Mouse (Mus musculus) MEL (cell line): ENCODE results near the gene Gm40460. TPM values are rescaled to one million over a fixed set of nuclear protein-coding genes. Genes with fewer than 3 reads are reported as not detected.
A peak's percentile ranks its signal among the peaks of the same experiment; 100 is the strongest.

Source experiments
- DNase-seq: peaks from one replicate; pipeline ENCODE4 v3.0.0; 2011; ENCODE audit warnings: low read depth, low spot score
- H3K27ac ChIP-seq: 2 replicates; pipeline ENCODE4 v1.5.1; 2012; ENCODE audit warnings: low read depth, mild to moderate bottlenecking, control low read depth, low read length, moderate library complexity; ENCODE audit not compliant: control insufficient read depth
- H3K27me3 ChIP-seq, 2 experiments: fragments of 150-350 bp in 1 of 2; sonication (generic) in 1 of 2; 2 replicates each; pipeline ENCODE4 v1.6.1; 2012; ENCODE audit warnings: low read length in 2 of 2, mild to moderate bottlenecking in 2 of 2, improper control_type of control experiment in 1 of 2, moderate library complexity in 1 of 2; ENCODE audit not compliant: insufficient read depth in 2 of 2, control insufficient read depth in 1 of 2
- H3K36me3 ChIP-seq, 2 experiments: 2 replicates each; pipeline ENCODE4 v1.6.1; 2012 to 2014; ENCODE audit warnings: low read length in 2 of 2, improper control_type of control experiment in 1 of 2, inconsistent platforms in 1 of 2, mild to moderate bottlenecking in 1 of 2; ENCODE audit not compliant: insufficient read depth in 2 of 2, control insufficient read depth in 1 of 2
- H3K4me1 ChIP-seq, 2 experiments: fragments of 150-350 bp in 1 of 2; sonication (generic) in 1 of 2; 2 replicates each; pipeline ENCODE4 v1.6.1; 2012; ENCODE audit warnings: low read length in 2 of 2, improper control_type of control experiment in 1 of 2, mild to moderate bottlenecking in 1 of 2; ENCODE audit not compliant: insufficient read depth in 2 of 2, control insufficient read depth in 1 of 2
- H3K4me3 ChIP-seq, 2 experiments: fragments of 150-350 bp in 1 of 2; sonication (generic) in 1 of 2; 2 replicates each; pipeline ENCODE4 v1.5.1; 2012; ENCODE audit warnings: low read depth in 2 of 2, low read length in 2 of 2, mild to moderate bottlenecking in 2 of 2, moderate library complexity in 2 of 2, control low read depth in 1 of 2, improper control_type of control experiment in 1 of 2; ENCODE audit not compliant: control insufficient read depth in 1 of 2, insufficient read depth in 1 of 2
- H3K79me2 ChIP-seq: 2 replicates; pipeline ENCODE4 v1.6.1; 2012; ENCODE audit warnings: mild to moderate bottlenecking, low read length, moderate library complexity; ENCODE audit not compliant: control insufficient read depth, poor library complexity, insufficient read depth
- H3K9ac ChIP-seq: 2 replicates; pipeline ENCODE4 v1.6.1; 2012; ENCODE audit warnings: low read depth, mild to moderate bottlenecking, control low read depth, low read length, moderate library complexity; ENCODE audit not compliant: control insufficient read depth, poor library complexity, severe bottlenecking
- H3K9me3 ChIP-seq: fragments of 150-350 bp; sonication (generic); replicated peaks from 2 replicates; pipeline ENCODE4 v1.6.1; 2012; ENCODE audit warnings: mild to moderate bottlenecking, low read length, improper control_type of control experiment, moderate library complexity; ENCODE audit not compliant: insufficient read depth
- BHLHE40 ChIP-seq: IDR thresholded peaks from 2 replicates; pipeline ENCODE4 v1.6.1; 2012; ENCODE audit warnings: low read depth, mild to moderate bottlenecking, inconsistent platforms, low read length, improper control_type of control experiment, borderline replicate concordance
- CHD1 ChIP-seq: IDR thresholded peaks from 2 replicates; pipeline ENCODE4 v1.6.1; 2012; ENCODE audit warnings: low read depth, mild to moderate bottlenecking, inconsistent platforms, low read length, improper control_type of control experiment
- CHD2 ChIP-seq: IDR thresholded peaks from 2 replicates; pipeline ENCODE4 v1.6.1; 2011; ENCODE audit warnings: low read length, improper control_type of control experiment
- CTCF ChIP-seq, 3 experiments: IDR thresholded peaks in 2 of 3; conservative IDR thresholded peaks in 1 of 3; 2 replicates each; pipeline ENCODE4 v1.5.1; 2011 to 2012; ENCODE audit warnings: low read length in 3 of 3, low read depth in 2 of 3, mild to moderate bottlenecking in 2 of 3, improper control_type of control experiment in 1 of 3, inconsistent platforms in 1 of 3, mixed read lengths in 1 of 3, moderate library complexity in 1 of 3; ENCODE audit not compliant: control insufficient read depth in 1 of 3, insufficient read depth in 1 of 3, poor library complexity in 1 of 3, severe bottlenecking in 1 of 3
- E2F4 ChIP-seq: IDR thresholded peaks from 2 replicates; pipeline ENCODE4 v1.6.1; 2011; ENCODE audit warnings: low read depth, low read length, improper control_type of control experiment, borderline replicate concordance
- ELF1 ChIP-seq: IDR thresholded peaks from 2 replicates; pipeline ENCODE4 v1.6.1; 2014; ENCODE audit warnings: low read depth, mild to moderate bottlenecking, inconsistent platforms, low read length, improper control_type of control experiment, moderate library complexity
- EP300 ChIP-seq, 2 experiments: IDR thresholded peaks; 2 replicates each; pipeline ENCODE4 v1.6.1; 2011; ENCODE audit warnings: improper control_type of control experiment in 2 of 2, low read length in 2 of 2, low read depth in 1 of 2, mild to moderate bottlenecking in 1 of 2
- GABPA ChIP-seq: IDR thresholded peaks from 2 replicates; pipeline ENCODE4 v1.6.1; 2012; ENCODE audit warnings: low read depth, mild to moderate bottlenecking, inconsistent platforms, low read length, improper control_type of control experiment, moderate library complexity
- GATA1 ChIP-seq: IDR thresholded peaks from 2 replicates; pipeline ENCODE4 v1.6.1; 2011; ENCODE audit warnings: low read depth, low read length, improper control_type of control experiment
- HCFC1 ChIP-seq: IDR thresholded peaks from 2 replicates; pipeline ENCODE4 v1.6.1; 2012; ENCODE audit warnings: low read depth, mild to moderate bottlenecking, inconsistent platforms, low read length, improper control_type of control experiment, moderate library complexity
- JUND ChIP-seq: IDR thresholded peaks from 2 replicates; pipeline ENCODE4 v1.6.1; 2011; ENCODE audit warnings: low read depth, mild to moderate bottlenecking, improper control_type of control experiment, low read length
- KAT2A ChIP-seq: conservative IDR thresholded peaks from 2 replicates; pipeline ENCODE4 v1.6.1; 2012; ENCODE audit warnings: low read depth, low read length, improper control_type of control experiment, inconsistent platforms
- MAFK ChIP-seq: IDR thresholded peaks from 2 replicates; pipeline ENCODE4 v1.6.1; 2011; ENCODE audit warnings: low read depth, mild to moderate bottlenecking, low read length, improper control_type of control experiment, borderline replicate concordance
- MAX ChIP-seq: IDR thresholded peaks from 2 replicates; pipeline ENCODE4 v1.6.1; 2011; ENCODE audit warnings: low read length, improper control_type of control experiment
- MAZ ChIP-seq: IDR thresholded peaks from 2 replicates; pipeline ENCODE4 v1.6.1; 2012; ENCODE audit warnings: low read depth, mild to moderate bottlenecking, inconsistent platforms, low read length, improper control_type of control experiment
- MEF2A ChIP-seq: IDR thresholded peaks from 2 replicates; pipeline ENCODE4 v1.6.1; 2014; ENCODE audit warnings: low read depth, mild to moderate bottlenecking, inconsistent platforms, low read length, improper control_type of control experiment; ENCODE audit not compliant: poor library complexity, insufficient replicate concordance, severe bottlenecking; ENCODE audit errors: extremely low read depth
- MXI1 ChIP-seq: IDR thresholded peaks from 2 replicates; pipeline ENCODE4 v1.6.1; 2011; ENCODE audit warnings: mild to moderate bottlenecking, low read depth, low read length, improper control_type of control experiment
- MYC ChIP-seq: IDR thresholded peaks from 2 replicates; pipeline ENCODE4 v1.6.1; 2011; ENCODE audit warnings: low read depth, mild to moderate bottlenecking, low read length, improper control_type of control experiment, moderate library complexity
- NELFE ChIP-seq: IDR thresholded peaks from 2 replicates; pipeline ENCODE4 v1.6.1; 2011; ENCODE audit warnings: low read depth, low read length, improper control_type of control experiment
- POLR2A ChIP-seq, 2 experiments: IDR thresholded peaks; 2 replicates each; pipeline ENCODE4 v1.6.1; 2011 to 2012; ENCODE audit warnings: low read length in 2 of 2, mild to moderate bottlenecking in 2 of 2, control low read depth in 1 of 2, improper control_type of control experiment in 1 of 2, low read depth in 1 of 2, moderate library complexity in 1 of 2; ENCODE audit not compliant: control insufficient read depth in 1 of 2, insufficient read depth in 1 of 2, poor library complexity in 1 of 2
- RAD21 ChIP-seq: IDR thresholded peaks from 2 replicates; pipeline ENCODE4 v1.6.1; 2011; ENCODE audit warnings: mild to moderate bottlenecking, low read depth, low read length, improper control_type of control experiment
- RCOR1 ChIP-seq: IDR thresholded peaks from 2 replicates; pipeline ENCODE4 v1.6.1; 2012; ENCODE audit warnings: low read depth, mild to moderate bottlenecking, inconsistent platforms, low read length, improper control_type of control experiment
- SIN3A ChIP-seq: IDR thresholded peaks from 2 replicates; pipeline ENCODE4 v1.6.1; 2012; ENCODE audit warnings: low read length, improper control_type of control experiment, inconsistent platforms
- SMC3 ChIP-seq: IDR thresholded peaks from 2 replicates; pipeline ENCODE4 v1.6.1; 2011; ENCODE audit warnings: low read depth, low read length, improper control_type of control experiment
- TAL1 ChIP-seq: IDR thresholded peaks from 2 replicates; pipeline ENCODE4 v1.6.1; 2012; ENCODE audit warnings: mild to moderate bottlenecking, inconsistent platforms, low read length, moderate library complexity, mixed read lengths
- UBTF ChIP-seq: IDR thresholded peaks from 2 replicates; pipeline ENCODE4 v1.6.1; 2012; ENCODE audit warnings: low read depth, mild to moderate bottlenecking, inconsistent platforms, low read length, improper control_type of control experiment, moderate library complexity, borderline replicate concordance; ENCODE audit not compliant: insufficient read depth
- USF2 ChIP-seq, 2 experiments: IDR thresholded peaks; 2 replicates each; pipeline ENCODE4 v1.6.1; 2011 to 2012; ENCODE audit warnings: improper control_type of control experiment in 2 of 2, low read length in 2 of 2, borderline replicate concordance in 1 of 2, inconsistent platforms in 1 of 2, low read depth in 1 of 2, mild to moderate bottlenecking in 1 of 2; ENCODE audit not compliant: insufficient read depth in 1 of 2
- ZC3H11A ChIP-seq: IDR thresholded peaks from 2 replicates; pipeline ENCODE4 v1.6.1; 2012; ENCODE audit warnings: low read depth, mild to moderate bottlenecking, inconsistent platforms, low read length, improper control_type of control experiment
- ZNF384 ChIP-seq: IDR thresholded peaks from 2 replicates; pipeline ENCODE4 v1.6.1; 2012; ENCODE audit warnings: low read depth, mild to moderate bottlenecking, inconsistent platforms, low read length, improper control_type of control experiment
- polyA plus RNA-seq, 2 experiments: library from polyadenylated mRNA; stranded (reverse) in 1 of 2; unstranded in 1 of 2; fragments of >175 nt in 1 of 2; fragments of >200 nt in 1 of 2; gene quantifications; 2 replicates each; pipeline versions ENCODE4 v1.2.1 to v1.2.4; 2012; ENCODE audit warnings: low replicate concordance in 2 of 2, low read depth in 1 of 2; ENCODE audit not compliant: insufficient read length in 2 of 2, insufficient read depth in 1 of 2, missing spikeins in 1 of 2
- total RNA-seq: library from RNA; depleted of rRNA; stranded (reverse); fragments of 300-350 nt; gene quantifications from 2 replicates; pipeline ENCODE4 v1.2.3, GENCODE M21; 2012

Gm40460 gene
- total and polyA plus RNA-seq, 3 experiments: not detected

- Histone ChIP-seq H3K79me2 (no peaks in the 10 kb centered on the region; the same call in 1 of the 2 replicates), H3K4me3 (peak overlapping the region; percentile 52 to 64), H3K9ac (peak overlapping the region; percentile 64), H3K36me3 (no peaks in the 10 kb centered on the region), H3K27ac (peak overlapping the region; percentile 54), H3K9me3 (no peaks in the 10 kb centered on the region), H3K4me1 (no peaks in the 10 kb centered on the region), H3K27me3 (no peaks in the 10 kb centered on the region; a peak in 2 of 4 replicates)
- peak; percentile 91 for DNase-seq
- TF ChIP-seq USF2 (IDR thresholded peaks at IDR 0.05; ENCODE audit: borderline replicate concordance in 1 of 2, insufficient read depth in 1 of 2, low read depth in 1 of 2, low read length in 2 of 2) (no peak), MXI1 (peak; percentile 77), E2F4 (no peak), MAZ (0 out of 2 replicates have a peak, but pooled peaks have one; percentile 1), ZC3H11A (peak; percentile 49), HCFC1 (peak; percentile 67), BHLHE40 (peak; percentile 24; the same call in 1 of the 2 replicates), ELF1 (peak; percentile 17; the same call in 1 of the 2 replicates), MYC (peak; percentile 68; the same call in 1 of the 2 replicates), SIN3A (peak; percentile 49; the same call in 1 of the 2 replicates), CTCF (IDR thresholded peaks at IDR 0.05 in 2 of 3, conservative IDR thresholded peaks at IDR 0.05 in 1 of 3; ENCODE audit: control insufficient read depth in 1 of 3, insufficient read depth in 1 of 3, low read depth in 2 of 3, low read length in 3 of 3, poor library complexity in 1 of 3, severe bottlenecking in 1 of 3) (peak; percentile 59 to 87 (median 77)), EP300 (IDR thresholded peaks at IDR 0.05; ENCODE audit: low read depth in 1 of 2, low read length in 2 of 2) (no peak), MAX (peak; percentile 52; the same call in 1 of the 2 replicates), RAD21 (peak; percentile 53), SMC3 (peak; percentile 55), NELFE (peak; percentile 25), ZNF384 (no peak)
These were observed 43.8 kb upstream of the Gm40460 start for GRCm38 (mm10) chr7:142284615-142285080.

- H3K9ac ChIP-seq: peak overlapping the region; percentile 64
- peak; percentile 82 for DNase-seq
- no peaks in the 10 kb centered on the region for H3K9me3 ChIP-seq
- H3K36me3 ChIP-seq: no peaks in the 10 kb centered on the region
- no peaks in the 10 kb centered on the region; a peak in 2 of 4 replicates for H3K27me3 ChIP-seq
- peak overlapping the region; percentile 54 for H3K27ac ChIP-seq
- H3K4me1 ChIP-seq: no peaks in the 10 kb centered on the region
- no peaks in the 10 kb centered on the region; the same call in 1 of the 2 replicates for H3K79me2 ChIP-seq
- peak overlapping the region; percentile 52 to 64 for H3K4me3 ChIP-seq
- peak; percentile 75 for TF ChIP-seq ZC3H11A
- TF ChIP-seq CHD1: no peak
- no peak for TF ChIP-seq JUND
- TF ChIP-seq MAZ: no peak; the same call in 1 of the 2 replicates
- peak in 1 of 2 experiments; percentile 53; a peak in 1 of 4 replicates for TF ChIP-seq POLR2A (IDR thresholded peaks at IDR 0.05; ENCODE audit: control insufficient read depth in 1 of 2, insufficient read depth in 1 of 2, low read depth in 1 of 2, low read length in 2 of 2, poor library complexity in 1 of 2)
- no peak for TF ChIP-seq GATA1
- no peak for TF ChIP-seq KAT2A
- TF ChIP-seq MXI1: no peak; the same call in 1 of the 2 replicates
- no peak; the same call in 1 of the 2 replicates for TF ChIP-seq CHD2
- TF ChIP-seq RCOR1: no peak
- TF ChIP-seq HCFC1: no peak
- no peak for TF ChIP-seq MYC
- TF ChIP-seq UBTF: no peak
- no peak for TF ChIP-seq EP300 (IDR thresholded peaks at IDR 0.05; ENCODE audit: low read depth in 1 of 2, low read length in 2 of 2)
- TF ChIP-seq MAFK: no peak
- TF ChIP-seq GABPA: no peak
- no peak for TF ChIP-seq E2F4
- 0 out of 2 replicates have a peak, but pooled peaks have one; percentile 25 for TF ChIP-seq SIN3A
- 0 out of 2 replicates have a peak, but pooled peaks have one; percentile 22 for TF ChIP-seq BHLHE40
- no peak for TF ChIP-seq MAX
- no peak for TF ChIP-seq MEF2A
- no peak for TF ChIP-seq TAL1
These were observed 43.2 kb upstream of the Gm40460 start for GRCm38 (mm10) chr7:142284023-142284591.
